Mouse (Mus musculus) forebrain, embryonic 14.5 days (tissue): ENCODE data around the gene Sgpp1. TPM values are rescaled to one million over a fixed set of nuclear protein-coding genes. Genes with fewer than 3 reads are reported as not detected.

Experiments used
- ATAC-seq: fragments of 200-750 bp; cut with Nextera tagmentation; 2 replicates; pipeline ENCODE4 v1.8.0; 2017; ENCODE audit warnings: mild to moderate bottlenecking, moderate library complexity
- DNase-seq: peaks from one replicate; pipeline ENCODE4 v3.0.0-alpha.2; 2015; ENCODE audit warnings: low spot score
- H3K27ac ChIP-seq: fragments of 300-500 bp; sonication (generic); 2 replicates; pipeline ENCODE4 v1.5.1; 2014; ENCODE audit warnings: low read depth, mild to moderate bottlenecking, control low read depth, low read length, moderate library complexity
- H3K27me3 ChIP-seq: fragments of 300-500 bp; sonication (generic); replicated peaks from 2 replicates; pipeline ENCODE4 v1.6.1; 2014; ENCODE audit warnings: low read length, control low read depth, mixed read lengths; ENCODE audit not compliant: control insufficient read depth, insufficient read depth
- H3K36me3 ChIP-seq: fragments of 300-500 bp; sonication (generic); 2 replicates; pipeline ENCODE4 v1.6.1; 2014; ENCODE audit warnings: low read length, control low read depth; ENCODE audit not compliant: control insufficient read depth, insufficient read depth
- H3K4me1 ChIP-seq: fragments of 300-500 bp; sonication (generic); 2 replicates; pipeline ENCODE4 v1.6.1; 2014; ENCODE audit warnings: antibody characterized with exemption, low read length, control low read depth; ENCODE audit not compliant: control insufficient read depth, insufficient read depth
- H3K4me2 ChIP-seq: fragments of 300-500 bp; sonication (generic); 2 replicates; pipeline ENCODE4 v1.6.1; 2014; ENCODE audit warnings: mild to moderate bottlenecking, control low read depth, low read length
- H3K4me3 ChIP-seq: fragments of 300-500 bp; sonication (generic); 2 replicates; pipeline ENCODE4 v1.5.1; 2014; ENCODE audit warnings: low read depth, low read length, control low read depth
- H3K9ac ChIP-seq: fragments of 300-500 bp; sonication (generic); 2 replicates; pipeline ENCODE4 v1.6.1; 2014; ENCODE audit warnings: mild to moderate bottlenecking, low read length, control low read depth, moderate library complexity
- H3K9me3 ChIP-seq: fragments of 300-500 bp; sonication (generic); replicated peaks from 2 replicates; pipeline ENCODE4 v1.6.1; 2016; ENCODE audit warnings: low read length, control low read depth, mixed read lengths; ENCODE audit not compliant: control insufficient read depth
- WGBS: fragments of 180-500 bp; shearing (Covaris S2); extraction: QIAGEN DNeasy Blood & Tissue Kit; methylation state at CpG from one replicate; pipeline ENCODE4 v1.1.7; 2014; 5-methylcytosine and 5-hydroxymethylcytosine counted together
- polyA plus RNA-seq: library from polyadenylated mRNA; unstranded; fragments of >200 nt; fragmentation: Nextera tagmentation; extraction: Ambion mirVana; gene quantifications from 2 replicates; pipeline ENCODE4 v1.2.1, GENCODE M21; 2014

Sgpp1 gene
- polyA plus RNA-seq, 1 experiment from 2014 or later: 17.3 TPM

DNA sequence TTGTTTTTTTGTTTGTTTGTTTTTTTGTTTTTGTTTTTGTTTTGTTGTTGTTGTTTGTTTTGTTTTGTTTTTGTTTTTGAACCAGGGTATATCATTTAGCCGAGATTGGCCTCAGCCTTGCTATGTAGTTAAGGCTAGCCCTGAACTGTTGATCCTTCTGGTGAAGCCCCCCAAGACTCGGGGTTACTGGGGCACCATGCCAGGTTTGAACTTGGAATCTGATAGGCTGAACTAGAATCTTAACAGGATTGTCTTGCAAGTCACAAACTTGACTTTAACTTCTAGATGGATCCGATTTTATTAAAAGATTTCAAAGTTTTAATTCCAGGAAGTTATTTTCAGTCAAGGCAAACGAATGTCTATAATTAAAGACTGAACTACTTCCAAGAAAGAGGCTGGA, 767 bp upstream of the Sgpp1 start:
- H3K36me3 ChIP-seq: no peaks in the 10 kb centered on the region
- no peaks in the 10 kb centered on the region for H3K27me3 ChIP-seq
- H3K9ac ChIP-seq: no peak overlapping the region
- H3K9me3 ChIP-seq: no peaks in the 10 kb centered on the region
- DNase-seq: no peak
- H3K27ac ChIP-seq: no peak overlapping the region
- ATAC-seq: no peak
- 73% methylated on average over 4 of the region's 4 CpGs for WGBS
- no peak overlapping the region for H3K4me2 ChIP-seq
- peak overlapping the region; percentile 84; the same call in 1 of the 2 replicates for H3K4me3 ChIP-seq
- peaks cover 17% of the 10 kb centered on the region for H3K4me1 ChIP-seq

DNA sequence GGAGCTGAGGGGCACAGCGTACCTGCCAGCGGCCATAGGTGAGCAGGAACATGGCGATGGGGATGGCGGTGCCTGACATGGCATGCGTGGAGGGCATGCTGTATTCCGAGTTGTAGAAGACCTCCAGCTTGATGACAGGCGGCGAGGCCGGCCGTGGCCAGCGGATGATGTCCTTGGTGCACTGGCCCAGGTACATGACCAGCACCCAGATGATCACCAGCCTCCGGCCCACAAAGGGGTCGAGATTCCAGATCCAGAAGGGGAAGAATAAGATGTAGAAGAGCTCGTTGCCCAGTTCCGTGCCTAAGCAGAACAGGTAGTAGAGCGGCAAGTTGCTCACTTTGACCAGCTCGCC, 661 bp downstream of the Sgpp1 start:
- no peak for DNase-seq
- ATAC-seq: peak; percentile 21
- H3K4me1 ChIP-seq: peaks cover 17% of the 10 kb centered on the region
- H3K27ac ChIP-seq: peak overlapping the region; percentile 52; the same call in 1 of the 2 replicates
- no peaks in the 10 kb centered on the region for H3K9me3 ChIP-seq
- peak overlapping the region; percentile 99 for H3K4me2 ChIP-seq
- H3K36me3 ChIP-seq: no peaks in the 10 kb centered on the region
- under 1% methylated on average over 17 of the region's 17 CpGs for WGBS
- H3K4me3 ChIP-seq: peak overlapping the region; percentile 84
- H3K27me3 ChIP-seq: no peaks in the 10 kb centered on the region
- H3K9ac ChIP-seq: peak overlapping the region; percentile 95

GRCm38 (mm10) chr12:75734167-75734566, 1.4 kb downstream of the Sgpp1 start:
- no peak for ATAC-seq
- Histone ChIP-seq H3K9ac (peak overlapping the region; percentile 95), H3K27ac (no peak overlapping the region), H3K27me3 (no peaks in the 10 kb centered on the region), H3K4me2 (peak overlapping the region; percentile 99), H3K4me3 (peak overlapping the region; percentile 84), H3K4me1 (peaks cover 17% of the 10 kb centered on the region), H3K36me3 (no peaks in the 10 kb centered on the region), H3K9me3 (no peaks in the 10 kb centered on the region)
- WGBS: 16% methylated on average over 10 of the region's 10 CpGs
- DNase-seq: peak; percentile 35

DNA sequence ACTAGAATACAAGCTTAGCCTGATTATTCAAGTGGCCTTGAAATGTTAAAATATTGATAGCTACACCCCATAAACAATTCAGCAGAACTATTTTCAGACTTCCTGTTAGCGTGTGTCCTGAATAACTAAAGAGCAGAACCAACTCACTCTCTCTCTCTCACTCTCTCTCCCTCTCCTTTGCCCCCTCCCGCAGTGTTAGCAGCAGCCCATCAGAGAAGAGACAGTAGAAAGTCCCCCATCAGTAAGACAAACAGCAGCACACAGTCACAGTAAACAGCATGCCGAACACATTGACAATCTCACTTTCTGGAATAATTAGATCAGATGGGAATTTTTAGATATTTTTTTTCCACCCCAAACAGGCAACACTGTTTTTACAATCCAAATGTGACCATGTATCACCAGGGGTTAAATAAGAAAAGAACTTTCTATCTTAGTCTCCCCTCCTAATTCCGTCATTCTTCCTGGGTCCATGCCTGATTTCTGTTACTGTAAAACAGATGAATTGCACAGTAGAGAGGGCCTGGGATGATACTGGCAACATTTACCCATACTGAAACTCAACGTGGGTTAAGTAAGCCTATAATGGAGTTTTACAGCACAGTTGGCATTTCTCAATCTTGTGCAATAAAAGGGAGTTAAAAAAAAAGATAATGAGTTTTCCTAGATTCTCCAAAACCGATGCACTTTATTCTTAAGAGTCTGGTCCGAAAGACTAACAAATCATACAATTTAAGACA, 2.0 kb downstream of the Sgpp1 start:
- Histone ChIP-seq H3K4me2 (peak overlapping the region; percentile 99), H3K27ac (no peak overlapping the region), H3K4me1 (peaks cover 17% of the 10 kb centered on the region), H3K9ac (peak overlapping the region; percentile 35; the same call in 1 of the 2 replicates), H3K4me3 (peak overlapping the region; percentile 84), H3K27me3 (no peaks in the 10 kb centered on the region), H3K36me3 (no peaks in the 10 kb centered on the region), H3K9me3 (no peaks in the 10 kb centered on the region)
- ATAC-seq (no peak), DNase-seq (no peak)
- WGBS: 37% methylated on average over 7 of the region's 7 CpGs

DNA sequence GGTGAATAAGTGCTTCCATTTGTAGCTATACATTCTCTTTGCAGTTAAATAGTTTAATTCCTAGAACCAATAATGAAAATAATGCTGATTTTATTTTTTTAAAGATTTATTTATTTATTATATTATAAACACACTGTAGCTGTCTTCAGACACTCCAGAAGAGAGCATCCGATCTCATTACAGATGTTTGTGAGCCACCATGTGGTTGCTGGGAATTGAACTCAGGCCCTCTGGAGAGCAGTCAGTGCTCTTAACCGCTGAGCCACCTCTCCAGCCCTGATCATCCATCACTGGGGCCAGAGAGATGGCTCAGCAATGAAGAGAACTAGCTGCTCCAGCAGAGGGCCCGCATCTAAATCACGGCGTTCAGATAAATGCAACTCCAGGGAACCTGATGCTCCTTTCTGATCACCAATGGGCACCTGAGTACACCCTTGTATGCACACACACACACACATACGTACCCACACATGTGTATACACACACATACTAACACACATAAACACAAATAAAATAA, 3.5 kb downstream of the Sgpp1 start:
- H3K4me2 ChIP-seq: no peak overlapping the region

GRCm38 (mm10) chr12:75731508-75731907, 4.0 kb downstream of the Sgpp1 start:
- Histone ChIP-seq H3K9ac (no peak overlapping the region), H3K4me1 (peaks cover 17% of the 10 kb centered on the region), H3K27ac (no peak overlapping the region), H3K9me3 (no peaks in the 10 kb centered on the region), H3K4me2 (no peak overlapping the region), H3K27me3 (no peaks in the 10 kb centered on the region), H3K36me3 (no peaks in the 10 kb centered on the region), H3K4me3 (no peak overlapping the region)
- WGBS: 96% methylated on average over 3 of the region's 3 CpGs
- DNase-seq: no peak
- ATAC-seq: no peak

More for the DNA sequence above, 3.5 kb downstream of the Sgpp1 start:
- WGBS: 62% methylated on average over 6 of the region's 6 CpGs
- no peak for DNase-seq
- Histone ChIP-seq H3K27me3 (no peaks in the 10 kb centered on the region), H3K4me3 (no peak overlapping the region), H3K9me3 (no peaks in the 10 kb centered on the region), H3K27ac (no peak overlapping the region), H3K36me3 (no peaks in the 10 kb centered on the region), H3K9ac (no peak overlapping the region), H3K4me1 (peaks cover 17% of the 10 kb centered on the region)
- no peak for ATAC-seq

DNA sequence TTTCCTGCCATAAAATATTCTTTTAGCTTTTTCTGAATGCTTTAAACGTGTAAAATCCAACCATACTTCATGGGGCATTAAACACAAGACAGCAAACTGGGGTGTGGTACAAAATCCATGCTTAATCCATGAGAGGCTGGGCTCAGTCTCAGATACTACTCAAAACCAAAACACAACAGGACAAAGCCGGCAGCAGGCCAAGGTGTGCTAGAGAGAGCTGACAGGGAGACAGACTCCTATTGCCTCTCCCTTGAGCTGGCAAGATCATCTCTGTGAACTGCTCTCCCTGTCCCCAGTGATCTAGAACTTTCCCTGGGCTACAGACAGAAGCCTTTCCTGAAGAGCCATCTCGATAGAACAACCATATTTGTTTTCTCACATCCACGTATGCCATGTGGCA, 5.1 kb downstream of the Sgpp1 start:
- H3K4me2 ChIP-seq: no peak overlapping the region
- no peak overlapping the region for H3K4me3 ChIP-seq
- no peak for DNase-seq
- no peak for ATAC-seq
- no peak overlapping the region for H3K9ac ChIP-seq
- H3K27me3 ChIP-seq: no peaks in the 10 kb centered on the region
- H3K9me3 ChIP-seq: no peaks in the 10 kb centered on the region
- WGBS: 80% methylated on average over 4 of the region's 4 CpGs
- H3K36me3 ChIP-seq: no peaks in the 10 kb centered on the region
- no peak overlapping the region for H3K27ac ChIP-seq
- H3K4me1 ChIP-seq: peaks cover 17% of the 10 kb centered on the region

GRCm38 (mm10) chr12:75729876-75730275, 5.7 kb downstream of the Sgpp1 start:
- no peaks in the 10 kb centered on the region for H3K9me3 ChIP-seq
- H3K4me3 ChIP-seq: no peak overlapping the region
- H3K4me2 ChIP-seq: no peak overlapping the region
- no peak overlapping the region for H3K9ac ChIP-seq
- H3K4me1 ChIP-seq: peaks cover 17% of the 10 kb centered on the region
- H3K36me3 ChIP-seq: no peaks in the 10 kb centered on the region
- no peak overlapping the region for H3K27ac ChIP-seq
- no peaks in the 10 kb centered on the region for H3K27me3 ChIP-seq
- no peak for DNase-seq
- no peak for ATAC-seq
- WGBS: 68% methylated on average over 1 of the region's 1 CpGs

DNA sequence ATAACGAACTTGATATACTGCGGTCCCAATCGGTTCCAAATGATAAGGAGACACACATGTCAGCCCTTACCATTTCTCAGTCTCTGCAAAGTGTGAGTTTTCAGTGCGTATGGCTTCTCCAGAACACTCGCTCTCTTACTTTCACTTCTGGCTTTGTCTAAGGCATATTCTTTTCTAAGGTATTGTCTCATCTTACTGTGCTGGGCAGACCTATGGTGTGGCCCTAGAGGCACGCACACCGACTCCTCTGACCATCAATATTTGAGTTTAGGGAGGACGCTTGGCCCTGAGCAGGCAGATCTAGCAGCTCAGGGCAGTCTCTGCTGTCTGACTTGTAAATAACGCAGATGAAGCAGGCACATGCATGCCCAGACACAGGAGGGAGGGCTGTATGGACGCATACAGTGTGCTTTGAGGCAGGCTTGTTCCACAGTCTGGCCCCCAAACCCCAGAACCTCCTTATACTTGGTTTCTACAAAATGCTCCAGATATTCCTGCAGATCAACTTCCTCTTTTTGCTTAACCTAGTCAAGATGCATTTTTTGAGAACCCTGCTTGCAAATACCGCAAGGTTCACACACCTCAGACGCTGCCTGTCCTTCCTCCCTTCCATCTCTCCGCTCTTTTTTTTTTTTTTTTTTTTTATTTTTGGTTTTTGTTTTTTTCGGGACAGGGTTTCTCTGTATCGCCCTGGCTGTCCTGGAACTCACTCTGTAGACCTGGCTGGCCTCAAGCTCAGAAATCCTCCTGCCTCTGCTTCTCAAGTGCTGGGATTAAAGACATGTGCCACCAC, 8.0 kb downstream of the Sgpp1 start:
- Histone ChIP-seq H3K9me3 (no peaks in the 10 kb centered on the region), H3K36me3 (no peaks in the 10 kb centered on the region), H3K27ac (no peak overlapping the region), H3K4me3 (no peak overlapping the region), H3K27me3 (no peaks in the 10 kb centered on the region), H3K4me2 (no peak overlapping the region), H3K9ac (no peak overlapping the region), H3K4me1 (no peaks in the 10 kb centered on the region)
- no peak for ATAC-seq
- no peak for DNase-seq
- 90% methylated on average over 15 of the region's 15 CpGs for WGBS
